Mouse (Mus musculus) skeletal muscle tissue, postnatal 0 days (tissue): ENCODE data around the gene Rnasek. TPM values are rescaled to one million over a fixed set of nuclear protein-coding genes. Genes with fewer than 3 reads are reported as not detected.

ENCODE experiments used
- microRNA counts: library from miRNA; unstranded; fragments of <30 nt; microRNA quantifications from one replicate; lab custom pipeline; 2015
- microRNA-seq, 2 experiments: library from miRNA; unstranded; fragments of <30 nt; microRNA quantifications; one replicate each; pipeline ENCODE4; 2016
- polyA plus RNA-seq: library from polyadenylated mRNA; unstranded; fragments of >200 nt; fragmentation: Nextera tagmentation; extraction: Ambion mirVana; gene quantifications from 2 replicates; pipeline ENCODE4 v1.2.1, GENCODE M21; 2015

Gene Rnasek
- polyA plus RNA-seq, result 228 and 235 TPM in 2 replicates

DNA sequence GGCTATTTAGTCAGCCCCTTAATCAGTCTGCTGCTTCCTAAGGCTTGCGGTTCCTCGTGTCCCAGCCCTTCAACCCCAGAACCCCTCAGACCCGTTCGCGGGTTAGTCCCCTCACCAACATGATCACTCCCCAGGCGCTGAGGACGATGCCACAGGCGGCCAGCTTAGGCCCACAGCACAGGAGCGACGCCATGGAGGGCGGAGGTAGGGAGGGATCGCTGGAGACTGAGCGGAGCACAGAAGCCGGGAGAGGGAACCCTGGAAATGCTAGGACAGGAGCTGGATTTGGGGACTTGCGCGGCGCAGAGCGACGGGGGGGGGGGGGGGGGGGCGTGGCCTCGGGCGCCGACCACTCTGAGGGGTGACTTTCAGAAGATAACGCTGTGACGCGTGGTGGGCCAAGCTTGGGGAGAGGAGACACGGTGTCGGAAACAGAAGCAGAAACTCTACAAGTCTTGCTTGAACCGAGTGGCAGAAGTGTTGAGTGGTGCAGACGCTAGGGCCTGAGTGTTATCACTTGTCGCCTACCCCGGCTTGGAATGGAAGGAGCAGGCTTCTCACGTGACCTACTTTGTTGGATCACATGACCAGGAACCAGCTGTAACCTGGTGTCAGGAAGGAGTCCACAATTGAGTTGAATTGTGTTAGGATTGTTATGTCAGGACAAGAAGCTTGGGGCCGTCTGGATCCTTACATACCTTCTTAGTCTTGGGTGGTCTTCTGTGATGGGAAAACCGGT lies at the start of gene Rnasek, which contains the start of gene Gm21988:
Rnasek (minus strand) TSS at position 302 of the 739 bp plus-strand sequence.
Gm21988 (minus strand) TSS at position 290 of the 739 bp plus-strand sequence.

DNA sequence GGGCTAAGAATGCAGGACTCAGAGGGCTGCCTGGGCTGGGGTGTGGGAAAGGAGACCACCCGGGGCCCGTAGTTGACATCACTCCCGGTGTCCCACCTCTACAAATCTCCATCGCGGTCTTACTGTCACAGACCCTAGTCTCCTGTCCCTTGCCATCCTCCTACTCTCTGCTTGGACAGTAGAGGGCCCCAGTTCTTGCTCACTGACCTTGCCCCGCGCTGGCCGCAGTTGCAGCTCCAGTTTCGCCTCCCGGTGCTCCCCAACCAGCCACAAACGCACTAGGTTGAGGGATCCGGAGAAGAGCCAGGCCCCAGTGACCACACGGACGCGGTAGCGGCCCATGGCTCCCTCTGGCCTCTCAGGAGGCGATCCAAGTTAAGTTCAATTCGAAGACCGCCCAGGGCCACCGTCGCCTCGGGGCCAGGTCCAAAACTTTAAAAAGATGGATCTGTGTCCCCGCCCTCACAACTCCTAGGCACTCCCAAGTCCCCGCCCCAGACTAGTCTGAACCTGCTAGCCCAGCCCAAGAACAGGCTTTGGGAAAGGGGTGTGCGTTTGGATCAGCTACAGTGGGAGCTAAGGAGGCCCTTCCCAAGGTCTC lies 15.4 kb upstream of the Rnasek start, which contains the start of gene Alox12:
Alox12 (minus strand) TSS at position 423 of the 601 bp plus-strand sequence.

GRCm38 (mm10) chr11:70237457-70238167 lies 2.0 kb downstream of the Rnasek start, which contains the start of gene 0610010K14Rik:
Gene 0610010K14Rik (minus strand): TSS chr11:70237914.

DNA sequence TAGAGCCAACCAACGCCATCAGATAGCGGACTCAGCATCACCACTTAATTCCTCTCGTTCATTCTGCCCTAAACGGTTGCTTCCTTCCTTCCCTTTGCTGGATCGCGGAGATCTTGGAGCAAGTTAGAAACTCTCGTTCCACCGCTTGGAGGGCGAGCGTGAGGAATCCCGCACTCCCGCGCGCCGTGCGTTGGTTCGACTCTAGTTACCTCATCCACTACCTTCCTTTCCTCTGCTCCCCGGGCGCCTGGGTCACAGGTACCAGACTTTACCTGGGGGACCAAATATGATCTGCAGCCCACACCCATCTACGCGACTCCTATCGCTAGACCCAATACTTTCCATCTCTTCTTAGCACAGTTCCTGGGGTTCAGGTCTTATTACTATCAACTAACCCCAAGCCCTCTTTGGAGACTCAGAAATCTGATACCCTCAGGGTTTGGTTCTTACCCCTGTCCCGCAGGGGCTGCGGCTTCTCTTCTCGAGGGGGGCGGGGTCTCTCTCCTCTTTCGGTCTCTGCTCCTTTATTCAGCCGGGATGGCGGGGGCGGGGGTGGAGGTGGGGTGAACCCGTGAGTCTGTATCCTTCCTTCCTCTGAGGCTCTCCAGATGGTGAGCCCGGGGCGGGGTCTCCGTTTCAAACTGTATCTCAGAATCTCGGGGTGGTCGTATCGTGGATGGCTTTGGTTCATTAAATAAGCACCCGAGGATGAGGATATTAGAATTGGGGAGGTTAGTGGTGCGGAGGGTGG lies 10.2 kb downstream of the Rnasek start, which contains the start of gene Bcl6b:
Bcl6b (minus strand) TSS at position 539 of the 751 bp plus-strand sequence.

DNA sequence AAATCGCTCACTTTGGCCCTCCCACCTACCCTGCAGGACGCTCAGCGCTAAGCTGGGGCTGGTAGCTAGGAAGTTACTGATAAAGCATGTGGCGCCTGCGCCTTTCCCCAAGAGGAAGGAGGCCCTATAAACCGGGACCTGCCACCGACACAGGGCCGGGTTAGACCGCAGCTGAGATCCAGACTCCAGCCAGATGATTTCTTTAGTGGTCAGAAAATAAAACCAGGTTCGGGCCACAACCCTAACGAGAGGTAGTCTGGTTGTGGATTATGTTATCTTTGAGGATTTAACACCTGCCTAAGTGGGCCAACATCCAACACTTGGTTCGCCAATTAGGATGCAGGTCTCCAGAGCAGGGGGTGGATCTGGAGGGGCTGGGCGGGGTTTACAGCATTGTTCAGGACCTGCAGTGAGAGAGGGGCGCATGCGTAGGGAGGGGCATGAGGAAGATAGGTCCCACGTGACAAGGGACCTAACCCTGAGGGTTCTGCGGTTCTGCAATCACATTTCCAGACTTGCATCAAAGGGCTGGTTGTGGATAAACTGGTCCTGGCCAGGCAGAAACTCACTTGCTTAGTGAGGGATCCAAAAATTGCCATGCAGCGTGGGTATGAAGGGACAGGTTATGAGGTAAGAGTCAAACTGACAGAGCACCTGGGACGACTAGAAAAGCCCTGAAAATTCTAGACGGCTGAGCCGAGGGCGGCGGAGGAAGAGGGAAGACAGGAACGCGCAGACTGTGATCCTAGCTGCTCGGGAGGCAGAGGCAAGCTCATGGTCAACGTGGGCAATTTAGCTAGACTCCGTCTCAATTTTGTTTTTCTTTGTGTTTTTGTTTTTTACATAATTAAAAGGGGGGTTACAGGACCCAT lies 18.7 kb downstream of the Rnasek start, which contains the start of gene Slc16a13:
Slc16a13 (minus strand) TSS at position 334 of the 872 bp plus-strand sequence.

GRCm38 (mm10) chr11:70212423-70212822 lies 27.2 kb downstream of the Rnasek start, which contains the start of gene Slc16a11:
Gene Slc16a11 (plus strand): TSS chr11:70212752.

MicroRNAs within 50 kb of the gene (microRNA counts, 519-probe panel; counts per million panel counts)
- microRNA mmu-miR-195 (lab: Ali Mortazavi, UCI) (296 counts per million, percentile 58 among the panel's probes with 10 or more counts), microRNA mmu-miR-497 (lab: Ali Mortazavi, UCI) (1,860 counts per million, percentile 64 among the panel's probes with 10 or more counts)

Small RNA genes lying within 50 kb of the gene (microRNA-seq; reads per million reads assigned to microRNA genes)
- 617 to 804 reads per million in 2 experiments for gene Mir195a
- 0 reads per million in 2 experiments for gene Mir497
- gene Mir497b, result 0 reads per million in 2 experiments

Other genes with a start within 250 kb of the Rnasek start
- 320 and 389 TPM in 2 replicates for gene Gabarap, start 248.7 kb downstream of the Rnasek start, polyA plus RNA-seq
- gene Phf23, start 244.1 kb downstream of the Rnasek start, polyA plus RNA-seq, result 31.1 and 33.7 TPM in 2 replicates
- gene Dvl2, start 239.2 kb downstream of the Rnasek start, polyA plus RNA-seq, result 11.2 and 11.8 TPM in 2 replicates
- gene Acadvl, start 224.4 kb downstream of the Rnasek start, polyA plus RNA-seq, result 311 and 331 TPM in 2 replicates
- 3.3 and 5.3 TPM in 2 replicates for gene Dlg4, start 222.9 kb downstream of the Rnasek start, polyA plus RNA-seq
- 0.13 and 0.21 TPM in 2 replicates for gene Asgr1, start 185.8 kb downstream of the Rnasek start, polyA plus RNA-seq
- 0.23 and 0.68 TPM in 2 replicates for gene Asgr2, start 147.2 kb downstream of the Rnasek start, polyA plus RNA-seq
- gene Mgl2, start 109.5 kb downstream of the Rnasek start, polyA plus RNA-seq, result 8.2 and 9.7 TPM in 2 replicates
- gene Clec10a, start 83.6 kb downstream of the Rnasek start, polyA plus RNA-seq, result 4.7 and 11.4 TPM in 2 replicates
- 0.37 and 0.59 TPM in 2 replicates for gene Slc16a11, start 27.1 kb downstream of the Rnasek start, polyA plus RNA-seq
- gene Slc16a13, start 18.8 kb downstream of the Rnasek start, polyA plus RNA-seq, result 1.3 and 2.4 TPM in 2 replicates
- gene Bcl6b, start 10.0 kb downstream of the Rnasek start, polyA plus RNA-seq, result 6.5 and 8.3 TPM in 2 replicates
- gene 0610010K14Rik, start 1.9 kb downstream of the Rnasek start, polyA plus RNA-seq, result 70.9 and 85.5 TPM in 2 replicates
- gene Gm21988, start within 50 bp of the Rnasek start, polyA plus RNA-seq, result 6.0 and 7.6 TPM in 2 replicates
- gene Alox12, start 15.5 kb upstream of the Rnasek start, polyA plus RNA-seq, result 0.91 and 1.7 TPM in 2 replicates
- 0.21 and 0.27 TPM in 2 replicates for gene Alox12e, start 82.8 kb upstream of the Rnasek start, polyA plus RNA-seq
- 0.08 and 0.12 TPM in 2 replicates for gene Alox15, start 112.2 kb upstream of the Rnasek start, polyA plus RNA-seq
- gene Pelp1, start 170.2 kb upstream of the Rnasek start, polyA plus RNA-seq, result 11.7 and 12.6 TPM in 2 replicates
- 8.7 and 12.3 TPM in 2 replicates for gene Arrb2, start 192.8 kb upstream of the Rnasek start, polyA plus RNA-seq
- gene Med11, start 212.1 kb upstream of the Rnasek start, polyA plus RNA-seq, result 13.6 and 16.3 TPM in 2 replicates
- 0.30 and 0.38 TPM in 2 replicates for gene Zmynd15, start 219.6 kb upstream of the Rnasek start, polyA plus RNA-seq
- gene Cxcl16, start 220.1 kb upstream of the Rnasek start, polyA plus RNA-seq, result 2.9 and 3.2 TPM in 2 replicates